Mouse (Mus musculus): ENCODE results near the gene Paqr4. TPM values are rescaled to one million over a fixed set of nuclear protein-coding genes. Genes with fewer than 3 reads are reported as not detected.
A peak's percentile ranks its signal among the peaks of the same experiment; 100 is the strongest.

The Paqr4 gene
- 2.4 and 2.7 TPM in 2 replicates for polyA plus RNA-seq (2011; ENCODE audit: insufficient read depth, insufficient read length, low read depth, missing spikeins)

- Histone ChIP-seq H3K36me3 (ENCODE audit: control insufficient read depth, insufficient read depth, low read length, poor library complexity, severe bottlenecking) (no peaks in the 10 kb centered on the region), H3K4me3 (ENCODE audit: low read depth, low read length) (peak within 1 kb of the TSS; percentile 58), H3K9me3 (replicated peaks; ENCODE audit: control insufficient read depth, insufficient read depth, low read length, poor library complexity, severe bottlenecking) (no peaks in the 10 kb centered on the region), H3K4me1 (ENCODE audit: control insufficient read depth, insufficient read depth, low read length) (no peaks in the 10 kb centered on the region), H3K27ac (ENCODE audit: insufficient read depth, low read length) (no peak within 1 kb of the TSS), H3K9ac (ENCODE audit: low read depth, poor library complexity, severe bottlenecking) (peak within 1 kb of the TSS; percentile 43), H3K27me3 (ENCODE audit: control insufficient read depth, insufficient read depth, low read length, poor library complexity, severe bottlenecking) (no peaks in the 10 kb centered on the region; the same call in 1 of the 2 replicates)
- TF ChIP-seq CTCF (IDR thresholded peaks at IDR 0.05; ENCODE audit: low read depth, low read length), result no peak
Measured at GRCm38 (mm10) chr17:23740598-23741021, at the start of gene Paqr4. TSS of gene Paqr4 (minus strand) at chr17:23740867.

DNA sequence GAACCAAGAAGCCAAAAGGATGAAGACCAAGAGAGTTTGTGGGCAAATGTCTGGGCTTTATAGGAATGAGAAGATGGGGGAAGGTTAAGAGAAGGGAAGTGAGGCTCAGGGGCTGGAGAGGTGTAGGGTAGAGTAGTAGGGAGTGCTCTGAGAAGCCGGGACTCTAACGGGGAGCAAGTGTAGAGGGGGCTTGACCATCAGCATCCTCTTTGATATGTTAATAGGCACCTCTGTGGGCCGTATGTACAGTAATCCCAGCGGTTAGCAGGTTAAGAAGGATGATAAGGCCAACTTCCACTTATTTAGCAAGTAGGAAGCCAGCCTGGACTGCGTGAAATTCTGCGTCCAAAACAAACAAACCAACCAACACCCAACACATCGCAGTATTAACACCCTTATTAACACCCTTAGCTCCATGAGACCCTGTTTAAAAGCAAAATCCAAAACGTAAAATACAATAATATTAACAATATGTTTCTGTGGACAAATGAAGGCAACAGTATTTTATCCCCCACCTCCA, 49.1 kb upstream of the Paqr4 start:
- no peaks in the 10 kb centered on the region for H3K27me3 ChIP-seq (ENCODE audit: control insufficient read depth, insufficient read depth, low read length, poor library complexity, severe bottlenecking)
- TF ChIP-seq CTCF (IDR thresholded peaks at IDR 0.05; ENCODE audit: low read depth, low read length) (no peak), EP300 (IDR thresholded peaks at IDR 0.05; ENCODE audit: insufficient read depth, low read depth, low read length) (peak; percentile 77)
- H3K9ac ChIP-seq (ENCODE audit: low read depth, poor library complexity, severe bottlenecking), result peak overlapping the region; percentile 79

GRCm38 (mm10) chr17:23788973-23789372, 48.3 kb upstream of the Paqr4 start:
- H3K27me3 ChIP-seq (ENCODE audit: control insufficient read depth, insufficient read depth, low read length, poor library complexity, severe bottlenecking), result no peaks in the 10 kb centered on the region
- no peak overlapping the region for H3K4me3 ChIP-seq (ENCODE audit: low read depth, low read length)
- no peaks in the 10 kb centered on the region for H3K4me1 ChIP-seq (ENCODE audit: control insufficient read depth, insufficient read depth, low read length)
- H3K27ac ChIP-seq (ENCODE audit: insufficient read depth, low read length), result peak overlapping the region; percentile 92
- no peaks in the 10 kb centered on the region for H3K9me3 ChIP-seq (replicated peaks; ENCODE audit: control insufficient read depth, insufficient read depth, low read length, poor library complexity, severe bottlenecking)
- H3K36me3 ChIP-seq (ENCODE audit: control insufficient read depth, insufficient read depth, low read length, poor library complexity, severe bottlenecking), result no peaks in the 10 kb centered on the region
- H3K9ac ChIP-seq (ENCODE audit: low read depth, poor library complexity, severe bottlenecking), result no peak overlapping the region; the same call in 1 of the 2 replicates
- TF ChIP-seq CTCF (IDR thresholded peaks at IDR 0.05; ENCODE audit: low read depth, low read length) (no peak), EP300 (IDR thresholded peaks at IDR 0.05; ENCODE audit: insufficient read depth, low read depth, low read length) (no peak), POLR2A (IDR thresholded peaks at IDR 0.05; ENCODE audit: insufficient read depth, low read length) (no peak)

More for the DNA sequence above, 49.1 kb upstream of the Paqr4 start:
- Histone ChIP-seq H3K36me3 (ENCODE audit: control insufficient read depth, insufficient read depth, low read length, poor library complexity, severe bottlenecking) (no peaks in the 10 kb centered on the region), H3K9me3 (replicated peaks; ENCODE audit: control insufficient read depth, insufficient read depth, low read length, poor library complexity, severe bottlenecking) (no peaks in the 10 kb centered on the region), H3K4me1 (ENCODE audit: control insufficient read depth, insufficient read depth, low read length) (no peaks in the 10 kb centered on the region), H3K4me3 (ENCODE audit: low read depth, low read length) (peak overlapping the region; percentile 76), H3K27ac (ENCODE audit: insufficient read depth, low read length) (peak overlapping the region; percentile 88)

GRCm38 (mm10) chr17:23786510-23786931, 45.9 kb upstream of the Paqr4 start:
- Histone ChIP-seq H3K4me1 (ENCODE audit: control insufficient read depth, insufficient read depth, low read length) (no peaks in the 10 kb centered on the region), H3K9ac (ENCODE audit: low read depth, poor library complexity, severe bottlenecking) (peak overlapping the region; percentile 14)

GRCm38 (mm10) chr17:23785561-23786471, 45.1 kb upstream of the Paqr4 start, which contains the start of gene Flywch2:
TSS of gene Flywch2 (minus strand) at chr17:23786081.
- Histone ChIP-seq H3K27ac (ENCODE audit: insufficient read depth, low read length) (peak within 1 kb of the TSS; percentile 82), H3K36me3 (ENCODE audit: control insufficient read depth, insufficient read depth, low read length, poor library complexity, severe bottlenecking) (no peaks in the 10 kb centered on the region), H3K9ac (ENCODE audit: low read depth, poor library complexity, severe bottlenecking) (peak within 1 kb of the TSS; percentile 89), H3K4me3 (ENCODE audit: low read depth, low read length) (peak within 1 kb of the TSS; percentile 93), H3K27me3 (ENCODE audit: control insufficient read depth, insufficient read depth, low read length, poor library complexity, severe bottlenecking) (no peaks in the 10 kb centered on the region), H3K4me1 (ENCODE audit: control insufficient read depth, insufficient read depth, low read length) (no peaks in the 10 kb centered on the region), H3K9me3 (replicated peaks; ENCODE audit: control insufficient read depth, insufficient read depth, low read length, poor library complexity, severe bottlenecking) (no peaks in the 10 kb centered on the region)
- peak; percentile 42 for TF ChIP-seq POLR2A (IDR thresholded peaks at IDR 0.05; ENCODE audit: insufficient read depth, low read length)
- no peak for TF ChIP-seq EP300 (IDR thresholded peaks at IDR 0.05; ENCODE audit: insufficient read depth, low read depth, low read length)

More at GRCm38 (mm10) chr17:23786510-23786931, 45.9 kb upstream of the Paqr4 start:
- no peaks in the 10 kb centered on the region for H3K36me3 ChIP-seq (ENCODE audit: control insufficient read depth, insufficient read depth, low read length, poor library complexity, severe bottlenecking)
- H3K4me3 ChIP-seq (ENCODE audit: low read depth, low read length), result peak overlapping the region; percentile 93
- no peak for TF ChIP-seq CTCF (IDR thresholded peaks at IDR 0.05; ENCODE audit: low read depth, low read length)
- no peak for TF ChIP-seq POLR2A (IDR thresholded peaks at IDR 0.05; ENCODE audit: insufficient read depth, low read length)
- TF ChIP-seq EP300 (IDR thresholded peaks at IDR 0.05; ENCODE audit: insufficient read depth, low read depth, low read length), result no peak
- H3K27me3 ChIP-seq (ENCODE audit: control insufficient read depth, insufficient read depth, low read length, poor library complexity, severe bottlenecking), result no peaks in the 10 kb centered on the region
- peak overlapping the region; percentile 74 for H3K27ac ChIP-seq (ENCODE audit: insufficient read depth, low read length)
- H3K9me3 ChIP-seq (replicated peaks; ENCODE audit: control insufficient read depth, insufficient read depth, low read length, poor library complexity, severe bottlenecking), result no peaks in the 10 kb centered on the region

DNA sequence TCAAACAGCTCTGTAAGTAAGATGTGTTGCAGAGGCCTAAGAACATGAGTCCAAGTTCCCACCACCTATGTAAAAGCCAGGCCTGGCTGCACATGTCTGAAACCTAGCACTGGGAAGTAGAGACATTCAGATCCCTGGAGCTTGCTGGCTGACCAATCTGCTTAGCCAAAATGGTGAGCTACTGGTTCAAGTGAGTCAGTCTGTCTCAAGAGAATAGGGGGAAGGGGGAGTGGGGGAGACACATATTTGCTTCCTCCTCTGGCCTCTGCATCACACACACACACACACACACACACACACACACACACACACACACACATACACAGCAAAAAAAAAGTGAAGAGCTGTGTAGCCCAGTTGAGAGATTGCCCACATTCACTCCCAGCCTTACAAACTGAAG, 42.7 kb upstream of the Paqr4 start:
- Histone ChIP-seq H3K36me3 (ENCODE audit: control insufficient read depth, insufficient read depth, low read length, poor library complexity, severe bottlenecking) (no peaks in the 10 kb centered on the region), H3K9me3 (replicated peaks; ENCODE audit: control insufficient read depth, insufficient read depth, low read length, poor library complexity, severe bottlenecking) (no peaks in the 10 kb centered on the region), H3K9ac (ENCODE audit: low read depth, poor library complexity, severe bottlenecking) (no peak overlapping the region), H3K4me3 (ENCODE audit: low read depth, low read length) (no peak overlapping the region), H3K27me3 (ENCODE audit: control insufficient read depth, insufficient read depth, low read length, poor library complexity, severe bottlenecking) (no peaks in the 10 kb centered on the region), H3K4me1 (ENCODE audit: control insufficient read depth, insufficient read depth, low read length) (no peaks in the 10 kb centered on the region), H3K27ac (ENCODE audit: insufficient read depth, low read length) (no peak overlapping the region)
- TF ChIP-seq POLR2A (IDR thresholded peaks at IDR 0.05; ENCODE audit: insufficient read depth, low read length), result no peak
- TF ChIP-seq CTCF (IDR thresholded peaks at IDR 0.05; ENCODE audit: low read depth, low read length), result no peak
- no peak for TF ChIP-seq EP300 (IDR thresholded peaks at IDR 0.05; ENCODE audit: insufficient read depth, low read depth, low read length)
